Mouse (Mus musculus): ENCODE measurements around the gene Plcb4. TPM values are rescaled to one million over a fixed set of nuclear protein-coding genes. Genes with fewer than 3 reads are reported as not detected.
"Not testable (repeated sequence)": the region's sequence is repeated elsewhere in the genome, so short reads cannot be mapped to it uniquely, and the experiment has no call there.

The Plcb4 gene
- polyA plus RNA-seq, 1 experiment from 2014 or later = 28.5 TPM

- H3K27ac ChIP-seq (replicated peaks) = no peak overlapping the region
- 89% methylated on average over 2 of the region's 2 CpGs for WGBS
- no peaks in the 10 kb centered on the region for H3K9me3 ChIP-seq
- no peak overlapping the region for H3K4me2 ChIP-seq (replicated peaks)
- H3K4me3 ChIP-seq = no peak overlapping the region
- H3K9ac ChIP-seq (replicated peaks) = no peak overlapping the region
- H3K27me3 ChIP-seq = no peaks in the 10 kb centered on the region
- H3K36me3 ChIP-seq = no peaks in the 10 kb centered on the region
- peak; percentile 47; the same call in 1 of the 2 replicates for ATAC-seq (ENCODE audit: low FRiP score, low read depth)
- no peaks in the 10 kb centered on the region for H3K4me1 ChIP-seq
Observed at GRCm38 (mm10) chr2:135894582-135894981, 235.8 kb downstream of the Plcb4 start.

- Histone ChIP-seq H3K27ac (replicated peaks) (no peak overlapping the region), H3K9me3 (no peaks in the 10 kb centered on the region), H3K36me3 (no peaks in the 10 kb centered on the region), H3K4me3 (no peak overlapping the region), H3K4me2 (replicated peaks) (no peak overlapping the region), H3K9ac (replicated peaks) (no peak overlapping the region), H3K27me3 (no peaks in the 10 kb centered on the region), H3K4me1 (no peaks in the 10 kb centered on the region)
- 77% methylated on average over 4 of the region's 4 CpGs for WGBS
- no peak for ATAC-seq (ENCODE audit: low FRiP score, low read depth)
Observed at GRCm38 (mm10) chr2:135898025-135898424, 239.2 kb downstream of the Plcb4 start.

- WGBS = 87% methylated on average over 4 of the region's 4 CpGs
- not testable (repeated sequence) for H3K9ac ChIP-seq (replicated peaks); H3K9me3 ChIP-seq; H3K4me1 ChIP-seq; H3K36me3 ChIP-seq; H3K27ac ChIP-seq (replicated peaks); ATAC-seq (ENCODE audit: low FRiP score, low read depth); H3K4me3 ChIP-seq; H3K27me3 ChIP-seq; H3K4me2 ChIP-seq (replicated peaks)
Observed at GRCm38 (mm10) chr2:135899931-135900330, 241.1 kb downstream of the Plcb4 start.

- WGBS = 92% methylated on average over 4 of the region's 4 CpGs
- no peaks in the 10 kb centered on the region for H3K9me3 ChIP-seq
- no peaks in the 10 kb centered on the region for H3K36me3 ChIP-seq
- no peaks in the 10 kb centered on the region for H3K27me3 ChIP-seq
- H3K27ac ChIP-seq (replicated peaks) = no peak overlapping the region
- H3K4me1 ChIP-seq = no peaks in the 10 kb centered on the region
- no peak overlapping the region for H3K4me2 ChIP-seq (replicated peaks)
- no peak overlapping the region for H3K9ac ChIP-seq (replicated peaks)
- H3K4me3 ChIP-seq = no peak overlapping the region
- no peak for ATAC-seq (ENCODE audit: low FRiP score, low read depth)
Observed at GRCm38 (mm10) chr2:135901015-135901414, 242.2 kb downstream of the Plcb4 start.

- Histone ChIP-seq H3K36me3 (no peaks in the 10 kb centered on the region), H3K9me3 (no peaks in the 10 kb centered on the region), H3K4me3 (no peak overlapping the region), H3K4me1 (no peaks in the 10 kb centered on the region), H3K27ac (replicated peaks) (no peak overlapping the region), H3K27me3 (no peaks in the 10 kb centered on the region), H3K4me2 (replicated peaks) (no peak overlapping the region), H3K9ac (replicated peaks) (no peak overlapping the region)
- WGBS = 54% methylated on average over 4 of the region's 4 CpGs
- ATAC-seq (ENCODE audit: low FRiP score, low read depth) = no peak
Observed at GRCm38 (mm10) chr2:135904262-135904661, 245.5 kb downstream of the Plcb4 start.

- ATAC-seq (ENCODE audit: low FRiP score, low read depth) = no peak
- WGBS = 94% methylated on average over 4 of the region's 4 CpGs
- Histone ChIP-seq H3K27ac (replicated peaks) (no peak overlapping the region), H3K9me3 (no peaks in the 10 kb centered on the region), H3K9ac (replicated peaks) (no peak overlapping the region), H3K36me3 (no peaks in the 10 kb centered on the region), H3K4me3 (no peak overlapping the region), H3K4me2 (replicated peaks) (no peak overlapping the region), H3K4me1 (no peaks in the 10 kb centered on the region), H3K27me3 (no peaks in the 10 kb centered on the region)
Observed at GRCm38 (mm10) chr2:135904791-135905190, 246.0 kb downstream of the Plcb4 start.

GRCm38 (mm10) chr2:135914343-135915261, 255.8 kb downstream of the Plcb4 start:
- Histone ChIP-seq H3K27me3 (no peaks in the 10 kb centered on the region), H3K4me2 (replicated peaks) (no peak overlapping the region), H3K27ac (replicated peaks) (no peak overlapping the region), H3K4me1 (peaks cover 5% of the 10 kb centered on the region; the same call in 1 of the 2 replicates), H3K9ac (replicated peaks) (no peak overlapping the region), H3K4me3 (no peak overlapping the region), H3K9me3 (no peaks in the 10 kb centered on the region), H3K36me3 (no peaks in the 10 kb centered on the region)
- 64% methylated on average over 8 of the region's 8 CpGs for WGBS
- ATAC-seq (ENCODE audit: low FRiP score, low read depth) = no peak; the same call in 1 of the 2 replicates

GRCm38 (mm10) chr2:135915928-135916327, 257.1 kb downstream of the Plcb4 start:
- H3K4me2 ChIP-seq (replicated peaks) = no peak overlapping the region
- no peak overlapping the region for H3K27ac ChIP-seq (replicated peaks)
- no peak overlapping the region for H3K4me3 ChIP-seq
- no peak for ATAC-seq (ENCODE audit: low FRiP score, low read depth)
- H3K4me1 ChIP-seq = peaks cover 5% of the 10 kb centered on the region; the same call in 1 of the 2 replicates
- H3K27me3 ChIP-seq = no peaks in the 10 kb centered on the region
- 79% methylated on average over 10 of the region's 10 CpGs for WGBS
- H3K9me3 ChIP-seq = no peaks in the 10 kb centered on the region
- no peaks in the 10 kb centered on the region for H3K36me3 ChIP-seq
- no peak overlapping the region for H3K9ac ChIP-seq (replicated peaks)

GRCm38 (mm10) chr2:135917000-135917399, 258.2 kb downstream of the Plcb4 start:
- Histone ChIP-seq H3K9me3 (no peaks in the 10 kb centered on the region), H3K36me3 (no peaks in the 10 kb centered on the region), H3K4me3 (no peak overlapping the region), H3K4me2 (replicated peaks) (no peak overlapping the region), H3K4me1 (peaks cover 5% of the 10 kb centered on the region; the same call in 1 of the 2 replicates), H3K27ac (replicated peaks) (no peak overlapping the region), H3K27me3 (no peaks in the 10 kb centered on the region), H3K9ac (replicated peaks) (no peak overlapping the region)
- WGBS = 50% methylated on average over 3 of the region's 3 CpGs
- no peak for ATAC-seq (ENCODE audit: low FRiP score, low read depth)

GRCm38 (mm10) chr2:135918116-135918515, 259.3 kb downstream of the Plcb4 start:
- Histone ChIP-seq H3K4me3 (no peak overlapping the region), H3K9me3 (no peaks in the 10 kb centered on the region), H3K27ac (replicated peaks) (no peak overlapping the region), H3K9ac (replicated peaks) (no peak overlapping the region), H3K4me2 (replicated peaks) (no peak overlapping the region), H3K27me3 (no peaks in the 10 kb centered on the region), H3K36me3 (no peaks in the 10 kb centered on the region), H3K4me1 (peaks cover 5% of the 10 kb centered on the region; the same call in 1 of the 2 replicates)
- no peak for ATAC-seq (ENCODE audit: low FRiP score, low read depth)
- 86% methylated on average over 5 of the region's 5 CpGs for WGBS

- Histone ChIP-seq H3K9me3 (no peaks in the 10 kb centered on the region), H3K27me3 (no peaks in the 10 kb centered on the region), H3K9ac (replicated peaks) (no peak overlapping the region), H3K4me2 (replicated peaks) (no peak overlapping the region), H3K4me1 (peaks cover 3% of the 10 kb centered on the region; the same call in 1 of the 2 replicates), H3K4me3 (no peak overlapping the region), H3K36me3 (no peaks in the 10 kb centered on the region), H3K27ac (replicated peaks) (no peak overlapping the region)
- WGBS = 77% methylated on average over 6 of the region's 6 CpGs
- ATAC-seq (ENCODE audit: low FRiP score, low read depth) = no peak
Observed at GRCm38 (mm10) chr2:135919641-135920040, 260.8 kb downstream of the Plcb4 start.

- Histone ChIP-seq H3K9ac (replicated peaks) (no peak overlapping the region), H3K27ac (replicated peaks) (no peak overlapping the region), H3K4me1 (peaks cover 7% of the 10 kb centered on the region), H3K4me3 (no peak overlapping the region), H3K4me2 (replicated peaks) (no peak overlapping the region), H3K27me3 (no peaks in the 10 kb centered on the region), H3K36me3 (no peaks in the 10 kb centered on the region), H3K9me3 (no peaks in the 10 kb centered on the region)
- 89% methylated on average over 8 of the region's 8 CpGs for WGBS
- no peak for ATAC-seq (ENCODE audit: low FRiP score, low read depth)
Observed at GRCm38 (mm10) chr2:135926660-135927343, 268.0 kb downstream of the Plcb4 start.
